Mouse (Mus musculus) mouse embryonic stem cell (cell line): ENCODE data around the gene Tfam.

ENCODE experiments used
- in situ Hi-C, 2 experiments: fragments of 300-500 bp; cut with MboI; formaldehyde crosslinking; loops; 1 replicate in 1 of 2; 3 replicates in 1 of 2; pipeline ENCODE4 v1.14.3; 2019 to 2020; ENCODE audit warnings: low sequenced_read_pairs in 2 of 2, low pct_unique_long_range_greater_than_20kb in 1 of 2, mixed read lengths in 1 of 2; ENCODE audit not compliant: unreplicated experiment in 1 of 2

Tfam gene

GRCm38 (mm10) chr10:71181091-71181490 is 57.0 kb downstream of the Tfam start:
- in situ Hi-C loops: no loop called here

DNA sequence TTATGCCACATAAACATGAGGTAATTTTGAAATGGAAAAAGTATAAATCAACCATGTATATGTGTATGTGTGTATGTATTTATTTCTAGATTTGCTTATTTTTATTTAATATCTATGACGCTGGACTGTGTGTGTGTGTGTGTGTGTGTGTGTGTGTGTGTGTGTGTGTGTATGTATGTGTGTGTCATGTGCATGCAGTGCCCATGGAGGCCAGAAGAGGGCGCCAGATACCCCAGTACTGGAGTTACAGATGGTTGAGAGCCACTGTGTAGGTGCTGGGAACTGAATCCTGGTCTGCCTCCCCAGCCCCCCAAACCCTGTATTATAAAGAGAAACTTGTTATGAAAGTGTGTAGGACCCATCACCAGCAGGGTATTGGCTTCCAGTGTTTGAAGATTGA is 58.0 kb downstream of the Tfam start:
- in situ Hi-C loops: no loop called here

GRCm38 (mm10) chr10:71177201-71177600 is 60.9 kb downstream of the Tfam start:
- in situ Hi-C loops: no loop called here

DNA sequence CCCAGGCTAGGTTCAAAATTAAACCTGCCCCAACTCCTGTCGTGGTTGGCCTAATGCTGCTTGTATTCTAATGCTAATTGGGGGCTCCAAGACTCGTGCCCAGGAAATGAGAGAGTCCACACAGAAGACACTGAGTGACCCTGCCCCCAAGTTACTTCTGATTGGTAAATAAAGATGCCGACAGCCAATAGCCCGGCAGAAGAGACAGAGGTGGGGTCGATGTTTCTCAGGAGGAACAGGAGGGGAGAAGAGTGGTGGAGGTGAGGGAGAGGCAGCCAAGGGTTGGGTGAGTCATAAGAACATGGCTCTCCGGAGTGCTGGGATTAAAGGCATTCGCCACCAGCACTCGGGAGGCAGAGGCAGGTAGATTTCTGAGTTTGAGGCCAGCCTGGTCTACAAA is 61.7 kb downstream of the Tfam start:
- in situ Hi-C loops: no loop called here
